Mouse (Mus musculus): ENCODE measurements around the gene Rangrf. TPM values are rescaled to one million over a fixed set of nuclear protein-coding genes. Genes with fewer than 3 reads are reported as not detected.

Gene Rangrf
- total and polyA plus RNA-seq, 3 experiments, result 8.1 to 21.8 (median 16.2) TPM

DNA sequence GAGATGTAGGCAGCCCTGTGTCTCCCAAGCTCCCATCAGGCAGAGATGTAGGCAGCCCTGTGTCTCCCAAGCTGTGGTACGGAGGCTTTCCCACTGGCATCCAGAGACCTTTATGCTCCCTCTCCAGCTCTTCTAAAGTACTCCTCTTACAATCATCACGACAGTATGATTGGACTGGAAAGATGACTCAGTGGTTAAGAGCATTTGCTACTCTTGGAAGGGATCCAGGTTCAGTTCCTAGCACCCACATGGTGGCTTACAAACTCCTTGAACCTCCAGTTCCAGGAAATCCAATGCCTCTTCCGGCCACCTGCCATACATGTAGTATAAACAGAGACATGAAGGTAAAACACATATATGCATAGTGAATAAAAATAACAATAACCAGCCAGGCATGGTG, 13.4 kb downstream of the Rangrf start:
- TF ChIP-seq GATA1 (IDR thresholded peaks at IDR 0.05; ENCODE audit: borderline replicate concordance, low read length) (no peak), TAL1 (conservative IDR thresholded peaks at IDR 0.05; ENCODE audit: low read depth, low read length) (no peak), POLR2AphosphoS5 (IDR thresholded peaks at IDR 0.05; ENCODE audit: insufficient replicate concordance, low read depth, low read length) (no peak), GATA2 (IDR thresholded peaks at IDR 0.05; ENCODE audit: borderline replicate concordance, low read depth, low read length) (no peak), CTCF (IDR thresholded peaks at IDR 0.05; ENCODE audit: low read depth, low read length) (no peak)
- H3K36me3 ChIP-seq (replicated peaks), result no peaks in the 10 kb centered on the region
- DNase-seq (ENCODE audit: low spot score) (no peak), ATAC-seq (ENCODE audit: extremely low read depth, insufficient number of reproducible peaks, low FRiP score, poor library complexity, severe bottlenecking) (no peak)
- peaks cover 19% of the 10 kb centered on the region for H3K4me1 ChIP-seq (ENCODE audit: insufficient read depth, low read depth, low read length)
- peaks cover 19% of the 10 kb centered on the region for H3K27me3 ChIP-seq (ENCODE audit: insufficient read depth, low read length)
- no peak overlapping the region for H3K4me3 ChIP-seq (ENCODE audit: low read depth, low read length)
- H3K9me3 ChIP-seq (replicated peaks), result no peaks in the 10 kb centered on the region

DNA sequence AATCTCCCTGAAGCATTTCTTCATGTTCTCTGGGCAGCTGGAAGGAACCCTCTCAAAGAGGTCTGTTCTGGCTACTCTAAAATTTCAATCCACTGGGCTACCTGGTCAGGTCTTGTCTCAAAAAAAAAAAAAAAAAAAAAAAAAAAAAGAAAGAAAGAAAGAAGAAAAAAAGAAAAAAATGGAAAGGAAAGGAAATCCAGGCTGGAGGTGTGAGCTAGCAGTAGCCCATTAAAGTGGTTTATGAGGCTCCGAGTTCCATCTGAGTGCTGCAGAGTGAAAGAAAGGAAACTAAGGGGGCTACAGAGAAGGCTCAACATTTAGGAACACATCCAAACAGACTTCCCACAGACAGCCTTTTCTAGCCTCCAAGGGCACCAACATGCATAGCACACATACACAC, 17.0 kb downstream of the Rangrf start:
- TF ChIP-seq TAL1 (conservative IDR thresholded peaks at IDR 0.05; ENCODE audit: low read depth, low read length) (no peak), POLR2AphosphoS5 (IDR thresholded peaks at IDR 0.05; ENCODE audit: insufficient replicate concordance, low read depth, low read length) (no peak), CTCF (IDR thresholded peaks at IDR 0.05; ENCODE audit: low read depth, low read length) (no peak), GATA1 (IDR thresholded peaks at IDR 0.05; ENCODE audit: borderline replicate concordance, low read length) (no peak), GATA2 (IDR thresholded peaks at IDR 0.05; ENCODE audit: borderline replicate concordance, low read depth, low read length) (no peak)
- peaks cover 20% of the 10 kb centered on the region for H3K4me1 ChIP-seq (ENCODE audit: insufficient read depth, low read depth, low read length)
- no peaks in the 10 kb centered on the region for H3K9me3 ChIP-seq (replicated peaks)
- H3K27me3 ChIP-seq (ENCODE audit: insufficient read depth, low read length), result peaks cover 50% of the 10 kb centered on the region
- no peaks in the 10 kb centered on the region for H3K36me3 ChIP-seq (replicated peaks)
- H3K4me3 ChIP-seq (ENCODE audit: low read depth, low read length), result no peak overlapping the region
- DNase-seq (ENCODE audit: low spot score) (no peak), ATAC-seq (ENCODE audit: extremely low read depth, insufficient number of reproducible peaks, low FRiP score, poor library complexity, severe bottlenecking) (no peak)

DNA sequence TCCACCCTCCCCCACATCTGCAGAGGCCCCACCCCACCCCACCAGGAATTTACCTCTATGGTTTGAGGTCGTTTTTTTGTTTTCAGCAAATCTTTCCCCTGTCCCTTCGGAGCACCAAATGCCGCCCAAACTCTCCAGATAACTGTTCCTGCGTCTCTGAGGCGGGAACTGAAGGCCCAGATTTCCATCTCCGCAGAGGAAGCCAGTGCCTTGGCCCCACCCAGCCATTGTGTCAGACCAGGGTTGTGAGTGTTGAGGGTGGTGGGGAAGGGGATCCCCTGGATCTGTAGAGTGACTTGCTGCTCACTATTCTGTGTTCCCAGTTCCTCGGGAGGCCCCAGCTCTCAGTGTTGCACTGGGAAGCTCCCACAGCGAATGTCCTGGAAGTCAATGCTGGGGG, 17.7 kb downstream of the Rangrf start, which contains the start of gene Arhgef15:
Gene Arhgef15, minus strand, starts transcription at position 173 of the 400 bp plus-strand sequence.
- ATAC-seq (ENCODE audit: extremely low read depth, insufficient number of reproducible peaks, low FRiP score, poor library complexity, severe bottlenecking), result no peak
- DNase-seq (ENCODE audit: low spot score), result no peak
- no peak for TF ChIP-seq GATA1 (IDR thresholded peaks at IDR 0.05; ENCODE audit: borderline replicate concordance, low read length)
- TF ChIP-seq CTCF (IDR thresholded peaks at IDR 0.05; ENCODE audit: low read depth, low read length), result no peak
- TF ChIP-seq POLR2AphosphoS5 (IDR thresholded peaks at IDR 0.05; ENCODE audit: insufficient replicate concordance, low read depth, low read length), result no peak
- no peak for TF ChIP-seq GATA2 (IDR thresholded peaks at IDR 0.05; ENCODE audit: borderline replicate concordance, low read depth, low read length)
- TF ChIP-seq TAL1 (conservative IDR thresholded peaks at IDR 0.05; ENCODE audit: low read depth, low read length), result no peak
- no peak within 1 kb of the TSS for H3K4me3 ChIP-seq (ENCODE audit: low read depth, low read length)
- H3K4me1 ChIP-seq (ENCODE audit: insufficient read depth, low read depth, low read length), result peaks cover 18% of the 10 kb centered on the region
- peaks cover 51% of the 10 kb centered on the region for H3K27me3 ChIP-seq (ENCODE audit: insufficient read depth, low read length)
- H3K9me3 ChIP-seq (replicated peaks), result no peaks in the 10 kb centered on the region
- no peaks in the 10 kb centered on the region for H3K36me3 ChIP-seq (replicated peaks)

DNA sequence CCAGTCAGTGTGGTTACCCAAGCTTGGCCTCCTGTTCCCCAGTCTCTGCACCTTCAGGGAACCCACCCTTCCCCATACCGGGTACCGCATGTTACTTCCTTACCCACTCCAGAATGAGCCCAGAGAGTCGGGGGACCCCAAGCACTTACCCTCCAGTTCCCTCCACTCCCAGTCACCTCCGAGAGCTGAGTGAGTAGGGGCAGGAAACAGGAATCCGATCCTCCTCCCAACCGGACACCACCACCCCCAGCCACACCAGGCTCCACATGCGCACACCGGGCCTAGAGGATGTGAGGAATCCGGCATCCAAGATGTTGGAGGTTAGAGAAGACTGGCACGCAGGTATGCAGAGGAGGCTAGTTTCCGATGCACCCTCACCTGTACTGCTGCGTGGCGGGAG, 18.3 kb downstream of the Rangrf start:
- Histone ChIP-seq H3K9me3 (replicated peaks) (no peaks in the 10 kb centered on the region), H3K27me3 (ENCODE audit: insufficient read depth, low read length) (peaks cover 55% of the 10 kb centered on the region), H3K4me1 (ENCODE audit: insufficient read depth, low read depth, low read length) (peaks cover 18% of the 10 kb centered on the region), H3K36me3 (replicated peaks) (no peaks in the 10 kb centered on the region), H3K4me3 (ENCODE audit: low read depth, low read length) (no peak overlapping the region)
- TF ChIP-seq GATA2 (IDR thresholded peaks at IDR 0.05; ENCODE audit: borderline replicate concordance, low read depth, low read length) (no peak), POLR2AphosphoS5 (IDR thresholded peaks at IDR 0.05; ENCODE audit: insufficient replicate concordance, low read depth, low read length) (no peak), GATA1 (IDR thresholded peaks at IDR 0.05; ENCODE audit: borderline replicate concordance, low read length) (no peak), TAL1 (conservative IDR thresholded peaks at IDR 0.05; ENCODE audit: low read depth, low read length) (no peak), CTCF (IDR thresholded peaks at IDR 0.05; ENCODE audit: low read depth, low read length) (no peak)
- DNase-seq (ENCODE audit: low spot score) (no peak), ATAC-seq (ENCODE audit: extremely low read depth, insufficient number of reproducible peaks, low FRiP score, poor library complexity, severe bottlenecking) (no peak)

DNA sequence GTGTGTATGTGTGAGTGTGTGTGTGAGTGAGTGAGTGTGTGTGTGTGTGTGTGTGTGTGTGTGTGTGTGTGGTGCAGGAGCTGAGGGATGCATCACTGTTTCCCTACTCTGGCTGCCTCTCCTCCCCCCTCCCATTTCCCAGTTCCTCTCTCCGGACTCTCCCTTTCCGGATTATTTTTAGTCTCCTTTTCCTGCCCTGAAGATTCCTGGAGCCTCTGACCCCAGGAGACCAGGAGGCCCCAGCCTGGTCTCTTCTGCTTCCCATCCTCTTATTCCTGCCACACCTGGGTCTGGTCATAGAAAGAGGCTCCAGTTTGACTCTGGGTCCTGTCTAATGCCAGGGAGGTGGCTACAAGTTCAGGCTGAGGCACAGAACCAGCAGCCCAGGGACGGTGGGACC, 18.9 kb downstream of the Rangrf start:
- H3K4me1 ChIP-seq (ENCODE audit: insufficient read depth, low read depth, low read length), result peaks cover 17% of the 10 kb centered on the region
- TF ChIP-seq POLR2AphosphoS5 (IDR thresholded peaks at IDR 0.05; ENCODE audit: insufficient replicate concordance, low read depth, low read length) (no peak), CTCF (IDR thresholded peaks at IDR 0.05; ENCODE audit: low read depth, low read length) (no peak), GATA2 (IDR thresholded peaks at IDR 0.05; ENCODE audit: borderline replicate concordance, low read depth, low read length) (no peak), GATA1 (IDR thresholded peaks at IDR 0.05; ENCODE audit: borderline replicate concordance, low read length) (no peak), TAL1 (conservative IDR thresholded peaks at IDR 0.05; ENCODE audit: low read depth, low read length) (no peak)
- DNase-seq (ENCODE audit: low spot score), result no peak
- H3K9me3 ChIP-seq (replicated peaks), result no peaks in the 10 kb centered on the region
- H3K36me3 ChIP-seq (replicated peaks), result no peaks in the 10 kb centered on the region
- H3K27me3 ChIP-seq (ENCODE audit: insufficient read depth, low read length), result peaks cover 59% of the 10 kb centered on the region
- ATAC-seq (ENCODE audit: extremely low read depth, insufficient number of reproducible peaks, low FRiP score, poor library complexity, severe bottlenecking), result no peak
- no peak overlapping the region for H3K4me3 ChIP-seq (ENCODE audit: low read depth, low read length)

DNA sequence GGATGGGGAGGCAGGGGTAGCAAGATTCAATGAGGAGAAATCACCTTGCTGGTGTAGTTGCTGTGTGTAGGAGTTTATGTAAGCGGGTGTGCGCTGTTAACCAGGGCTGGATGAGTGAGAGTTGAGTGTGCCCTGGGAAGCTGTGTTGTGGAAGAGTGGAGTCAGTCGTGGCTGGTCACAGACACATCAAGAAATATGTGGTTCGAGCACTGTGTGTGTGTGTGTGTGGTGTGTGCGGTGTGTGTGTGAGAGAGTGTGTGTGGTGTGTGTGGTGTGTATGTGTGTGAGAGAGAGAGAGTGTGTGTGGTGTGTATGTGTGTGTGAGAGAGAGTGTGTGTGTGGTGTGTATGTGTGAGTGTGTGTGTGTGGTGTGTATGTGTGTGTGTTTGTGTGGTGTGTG, 19.5 kb downstream of the Rangrf start:
- TF ChIP-seq POLR2AphosphoS5 (IDR thresholded peaks at IDR 0.05; ENCODE audit: insufficient replicate concordance, low read depth, low read length) (no peak), GATA2 (IDR thresholded peaks at IDR 0.05; ENCODE audit: borderline replicate concordance, low read depth, low read length) (no peak), GATA1 (IDR thresholded peaks at IDR 0.05; ENCODE audit: borderline replicate concordance, low read length) (no peak), CTCF (IDR thresholded peaks at IDR 0.05; ENCODE audit: low read depth, low read length) (no peak), TAL1 (conservative IDR thresholded peaks at IDR 0.05; ENCODE audit: low read depth, low read length) (no peak)
- Histone ChIP-seq H3K4me1 (ENCODE audit: insufficient read depth, low read depth, low read length) (peaks cover 17% of the 10 kb centered on the region), H3K27me3 (ENCODE audit: insufficient read depth, low read length) (peaks cover 63% of the 10 kb centered on the region), H3K4me3 (ENCODE audit: low read depth, low read length) (no peak overlapping the region), H3K36me3 (replicated peaks) (no peaks in the 10 kb centered on the region), H3K9me3 (replicated peaks) (no peaks in the 10 kb centered on the region)
- ATAC-seq (ENCODE audit: extremely low read depth, insufficient number of reproducible peaks, low FRiP score, poor library complexity, severe bottlenecking) (no peak), DNase-seq (ENCODE audit: low spot score) (no peak)

Measured in G1E (cell line).